ENCODE assay signal across 24 mouse cellular contexts in the genomic region with DNA sequence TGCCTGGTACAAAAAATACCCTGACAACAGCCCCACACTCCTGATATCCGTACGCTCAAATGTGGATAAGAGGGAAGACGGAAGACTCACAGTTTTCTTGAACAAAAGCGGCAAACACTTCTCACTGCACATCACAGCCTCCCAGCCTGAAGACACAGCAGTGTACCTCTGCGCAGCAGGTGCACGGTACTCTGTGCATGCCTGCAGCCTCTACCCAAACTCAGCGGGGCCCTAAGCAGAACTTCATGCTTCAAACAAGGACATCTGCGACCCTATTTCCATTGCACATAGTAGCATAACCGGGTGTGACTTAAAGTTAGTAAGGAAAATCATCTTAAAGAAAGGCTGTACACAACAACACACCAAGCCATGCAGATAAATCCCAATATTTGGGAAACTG.
"Had no signal": no experiment of that assay in that cellular context is flagged by ENCODE, and none has a peak within 500 bp of the region (broad histone marks: within the 10 kb centered on the region; RNA-seq: fewer than 3 reads in every experiment).

No protein-coding gene starts in this region.

- H3K4me2 ChIP-seq: heart, embryonic 12.5 days; hindbrain, embryonic 12.5 days; hindbrain, embryonic 14.5 days; intestine, embryonic 15.5 days; limb, embryonic 12.5 days had no signal

- H3K27ac ChIP-seq: heart, adult 2 months; hindbrain, embryonic 10.5 days; hindbrain, embryonic 12.5 days; hindbrain, embryonic 14.5 days; intestine, embryonic 15.5 days; layer of hippocampus, adult 2 months; left cerebral cortex, adult 2 months; limb, embryonic 10.5 days; limb, embryonic 12.5 days had no signal

- DNase-seq: gastrocnemius, postnatal 14 days; gastrocnemius, postnatal 36 days; heart, adult 11 months; heart, adult 2 months; heart, postnatal 10 days; heart, postnatal 4 days; kidney, adult 18-20 months; kidney, adult 8-10 months; kidney, postnatal 10 days; kidney, postnatal 25 days; kidney, postnatal 4 days; liver had no signal

- H3K9ac ChIP-seq: heart, embryonic 12.5 days; hindbrain, embryonic 12.5 days; hindbrain, embryonic 14.5 days; intestine, embryonic 15.5 days; limb, embryonic 12.5 days had no signal

- H3K36me3 ChIP-seq: heart, embryonic 12.5 days; hindbrain, embryonic 10.5 days; hindbrain, embryonic 12.5 days; intestine, embryonic 15.5 days; limb, embryonic 10.5 days; limb, embryonic 12.5 days had no signal

- ATAC-seq: hindbrain, embryonic 16.5 days; inflammation-experienced regulatory T-cells, adult 6 months; intestine, embryonic 15.5 days; intestine, postnatal 0 days had no signal

- H3K27me3 ChIP-seq: heart, embryonic 12.5 days; hindbrain, embryonic 12.5 days; intestine, embryonic 15.5 days; limb, embryonic 12.5 days had no signal

- H3K4me3 ChIP-seq: heart, adult 2 months; heart, embryonic 12.5 days; hindbrain, embryonic 10.5 days; hindbrain, embryonic 12.5 days; intestine, embryonic 15.5 days; layer of hippocampus, adult 2 months; left cerebral cortex, adult 2 months; limb, embryonic 10.5 days; limb, embryonic 12.5 days had no signal

- H3K4me1 ChIP-seq: heart, embryonic 12.5 days; hindbrain, embryonic 10.5 days; hindbrain, embryonic 12.5 days; intestine, embryonic 15.5 days; limb, embryonic 10.5 days; limb, embryonic 12.5 days had no signal

- H3K9me3 ChIP-seq: heart, embryonic 12.5 days; hindbrain, embryonic 10.5 days; hindbrain, embryonic 12.5 days; intestine, embryonic 15.5 days; limb, embryonic 10.5 days; limb, embryonic 12.5 days had no signal
